Mouse (Mus musculus): Measurements from ENCODE around the gene Mbd4. TPM values are rescaled to one million over a fixed set of nuclear protein-coding genes. Genes with fewer than 3 reads are reported as not detected.

Mbd4 gene
- total RNA-seq, 2 experiments from 2014 or later: 7.5 to 14.8 TPM

Other genes with a start within 250 kb of the Mbd4 start
- gene Raf1, start 176.7 kb downstream of the Mbd4 start, total RNA-seq (2015; ENCODE audit: low replicate concordance): 84.0 and 100 TPM in 2 replicates
- gene Raf1, start 176.7 kb downstream of the Mbd4 start, total RNA-seq (2017; ENCODE audit: low replicate concordance): 21.3 and 46.2 TPM in 2 replicates
- 3.8 and 6.1 TPM in 2 replicates for gene Tmem40, start 91.0 kb downstream of the Mbd4 start, total RNA-seq (2015; ENCODE audit: low replicate concordance)
- 4.4 and 4.9 TPM in 2 replicates for gene Tmem40, start 91.0 kb downstream of the Mbd4 start, total RNA-seq (2017; ENCODE audit: low replicate concordance)
- not detected in 2 replicates for gene Cand2, start 78.8 kb downstream of the Mbd4 start, total RNA-seq (2015; ENCODE audit: low replicate concordance)
- gene Cand2, start 78.8 kb downstream of the Mbd4 start, total RNA-seq (2017; ENCODE audit: low replicate concordance): under 0.01 TPM in 1 of 2 replicates, not detected in the other
- 1,002 and 1,130 TPM in 2 replicates for gene Rpl32, start 44.6 kb downstream of the Mbd4 start, total RNA-seq (2015; ENCODE audit: low replicate concordance)
- gene Rpl32, start 44.6 kb downstream of the Mbd4 start, total RNA-seq (2017; ENCODE audit: low replicate concordance): 642 and 693 TPM in 2 replicates
- not detected in 2 replicates for gene Efcab12, start 15.0 kb downstream of the Mbd4 start, total RNA-seq (2015; ENCODE audit: low replicate concordance)
- not detected in 2 replicates for gene Efcab12, start 15.0 kb downstream of the Mbd4 start, total RNA-seq (2017; ENCODE audit: low replicate concordance)
- not detected in 2 replicates for gene Ift122, start 99 bp upstream of the Mbd4 start, total RNA-seq (2015; ENCODE audit: low replicate concordance)
- 0.38 and 1.9 TPM in 2 replicates for gene Ift122, start 99 bp upstream of the Mbd4 start, total RNA-seq (2017; ENCODE audit: low replicate concordance)
- gene Rho, start 78.4 kb upstream of the Mbd4 start, total RNA-seq (2015; ENCODE audit: low replicate concordance): not detected in 2 replicates
- gene Rho, start 78.4 kb upstream of the Mbd4 start, total RNA-seq (2017; ENCODE audit: low replicate concordance): not detected in 2 replicates
- gene H1foo, start 91.6 kb upstream of the Mbd4 start, total RNA-seq (2015; ENCODE audit: low replicate concordance): not detected in 2 replicates
- not detected in 2 replicates for gene H1foo, start 91.6 kb upstream of the Mbd4 start, total RNA-seq (2017; ENCODE audit: low replicate concordance)
- 9.6 and 22.3 TPM in 2 replicates for gene Plxnd1, start 141.6 kb upstream of the Mbd4 start, total RNA-seq (2015; ENCODE audit: low replicate concordance)
- gene Plxnd1, start 141.6 kb upstream of the Mbd4 start, total RNA-seq (2017; ENCODE audit: low replicate concordance): 2.0 and 2.3 TPM in 2 replicates